Mouse (Mus musculus): ENCODE results near the gene Mall.

- TF ChIP-seq CTCF (IDR thresholded peaks at IDR 0.05) (peak; percentile 83), EP300 (IDR thresholded peaks at IDR 0.05; ENCODE audit: insufficient read depth, low read depth, low read length) (no peak), POLR2A (IDR thresholded peaks at IDR 0.05; ENCODE audit: insufficient read depth, low read depth, low read length) (no peak)
Measured at GRCm38 (mm10) chr2:127667843-127668506, 61.8 kb downstream of the Mall start.
